Mouse (Mus musculus) hindbrain, postnatal 0 days (tissue): ENCODE measurements at regions not wholly inside any gene's neighbourhood (a gene's known extent, or its start where the extent isn't known, plus 50 kb on each side); places are given as distances from the start of the nearest gene placed in this dataset.

Experiments used
- ATAC-seq: fragments of 200-750 bp; cut with Nextera tagmentation; 2 replicates; pipeline ENCODE4 v1.8.0; 2017; ENCODE audit warnings: mild to moderate bottlenecking, moderate TSS enrichment, moderate library complexity
- DNase-seq: peaks from one replicate; pipeline ENCODE4 v3.0.0-alpha.2; 2015; ENCODE audit warnings: low spot score
- H3K27ac ChIP-seq: fragments of 300-500 bp; sonication (generic); 2 replicates; pipeline ENCODE4 v1.5.1; 2014; ENCODE audit warnings: mild to moderate bottlenecking
- H3K27me3 ChIP-seq: fragments of 300-500 bp; sonication (generic); 2 replicates; pipeline ENCODE4 v1.6.1; 2014; ENCODE audit warnings: low read length, mixed read lengths; ENCODE audit not compliant: insufficient read depth
- H3K36me3 ChIP-seq: fragments of 300-500 bp; sonication (generic); 2 replicates; pipeline ENCODE4 v1.6.1; 2014; ENCODE audit warnings: low read length, mixed read lengths; ENCODE audit not compliant: insufficient read depth
- H3K4me1 ChIP-seq: fragments of 300-500 bp; sonication (generic); 2 replicates; pipeline ENCODE4 v1.6.1; 2014; ENCODE audit warnings: antibody characterized with exemption, low read length, mixed read lengths; ENCODE audit not compliant: insufficient read depth
- H3K4me2 ChIP-seq: fragments of 300-500 bp; sonication (generic); 2 replicates; pipeline ENCODE4 v1.6.1; 2014; ENCODE audit warnings: low read depth, mild to moderate bottlenecking, low read length, moderate library complexity, mixed read lengths
- H3K4me3 ChIP-seq: fragments of 300-500 bp; sonication (generic); 2 replicates; pipeline ENCODE4 v1.5.1; 2014; ENCODE audit warnings: low read length
- H3K9ac ChIP-seq: fragments of 300-500 bp; sonication (generic); replicated peaks from 2 replicates; pipeline ENCODE4 v1.6.1; 2014; ENCODE audit warnings: mild to moderate bottlenecking, low read length, moderate library complexity, mixed read lengths
- H3K9me3 ChIP-seq: fragments of 300-500 bp; sonication (generic); 2 replicates; pipeline ENCODE4 v1.6.1; 2016; ENCODE audit warnings: low read length, mixed read lengths
- CTCF ChIP-seq: IDR thresholded peaks from 2 replicates; pipeline ENCODE4 v1.5.1; 2016; ENCODE audit warnings: antibody characterized with exemption, control low read depth, low read depth
- WGBS: fragments of 180-500 bp; shearing (Covaris S2); extraction: QIAGEN DNeasy Blood & Tissue Kit; methylation state at CpG from one replicate; pipeline ENCODE4 v1.1.7; 2014; 5-methylcytosine and 5-hydroxymethylcytosine counted together

- no peak overlapping the region for H3K4me2 ChIP-seq
- H3K9ac ChIP-seq = no peak overlapping the region
- no peaks in the 10 kb centered on the region for H3K36me3 ChIP-seq
- WGBS = 58% methylated on average over 8 of the region's 8 CpGs
- DNase-seq (no peak), ATAC-seq (no peak)
- H3K9me3 ChIP-seq = no peaks in the 10 kb centered on the region
- H3K27ac ChIP-seq = no peak overlapping the region
- H3K4me1 ChIP-seq = no peaks in the 10 kb centered on the region
- H3K27me3 ChIP-seq = no peaks in the 10 kb centered on the region
- TF ChIP-seq CTCF = no peak
- no peak overlapping the region for H3K4me3 ChIP-seq
Measured at GRCm38 (mm10) chr1:35957425-35958372, 110.5 kb upstream of the Hs6st1 start.

DNA sequence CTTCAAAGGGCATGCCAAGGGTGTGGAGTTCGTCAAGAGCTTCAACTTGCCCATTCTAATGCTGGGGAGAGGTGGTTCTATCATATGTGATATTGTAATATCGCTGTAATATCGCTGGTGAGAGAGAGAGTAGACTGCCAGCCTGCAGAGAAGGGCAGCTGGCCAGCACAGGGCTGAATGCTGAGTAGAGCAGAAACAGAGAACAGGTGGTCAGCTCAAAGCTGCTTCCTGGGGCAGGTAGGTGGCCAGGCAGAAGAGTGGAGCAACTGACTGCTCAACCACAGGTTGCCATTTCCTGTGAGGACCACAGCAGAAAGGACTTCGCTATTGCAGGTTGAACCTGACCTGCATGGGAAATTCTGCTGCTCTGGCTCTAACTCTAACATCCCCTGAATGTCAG is 108.5 kb upstream of the Hs6st1 start:
- no peaks in the 10 kb centered on the region for H3K36me3 ChIP-seq
- H3K4me3 ChIP-seq = no peak overlapping the region
- H3K27me3 ChIP-seq = no peaks in the 10 kb centered on the region
- DNase-seq (no peak), ATAC-seq (no peak)
- H3K27ac ChIP-seq = no peak overlapping the region
- H3K9ac ChIP-seq = no peak overlapping the region
- 77% methylated on average over 4 of the region's 4 CpGs for WGBS
- H3K9me3 ChIP-seq = no peaks in the 10 kb centered on the region
- TF ChIP-seq CTCF = no peak
- no peaks in the 10 kb centered on the region for H3K4me1 ChIP-seq
- no peak overlapping the region for H3K4me2 ChIP-seq

DNA sequence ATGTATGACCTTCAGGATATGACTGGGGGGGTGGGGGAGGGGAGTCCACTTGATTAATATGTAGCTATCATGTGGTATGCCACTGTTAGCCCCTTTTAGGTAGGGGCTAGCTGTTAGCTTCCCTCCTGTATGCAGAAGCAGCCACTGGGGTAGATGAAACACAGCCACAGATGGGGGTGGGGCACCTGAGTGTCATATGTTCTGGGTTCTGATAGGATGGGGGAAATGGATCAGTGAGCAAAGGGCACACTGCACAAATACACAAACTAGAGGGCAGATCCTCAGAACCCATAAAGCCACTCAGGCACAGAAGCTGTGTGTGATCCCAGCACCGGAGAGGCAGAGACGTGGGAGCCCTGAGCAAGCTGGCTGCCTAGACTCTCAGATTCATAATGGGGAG is 107.4 kb upstream of the Hs6st1 start:
- ATAC-seq = no peak
- H3K4me1 ChIP-seq = no peaks in the 10 kb centered on the region
- TF ChIP-seq CTCF = no peak

GRCm38 (mm10) chr1:35961923-35962322 is 106.3 kb upstream of the Hs6st1 start:
- Histone ChIP-seq H3K27ac (no peak overlapping the region), H3K27me3 (no peaks in the 10 kb centered on the region), H3K4me3 (no peak overlapping the region), H3K36me3 (no peaks in the 10 kb centered on the region), H3K9ac (no peak overlapping the region), H3K4me2 (no peak overlapping the region), H3K4me1 (no peaks in the 10 kb centered on the region), H3K9me3 (peaks cover 3% of the 10 kb centered on the region; the same call in 1 of the 2 replicates)
- TF ChIP-seq CTCF = no peak
- DNase-seq = no peak
- ATAC-seq = no peak
- WGBS = 82% methylated on average over 6 of the region's 6 CpGs

More for the DNA sequence above, 107.4 kb upstream of the Hs6st1 start:
- WGBS = 90% methylated on average over 2 of the region's 2 CpGs
- Histone ChIP-seq H3K4me2 (no peak overlapping the region), H3K27me3 (no peaks in the 10 kb centered on the region), H3K9me3 (peaks cover 3% of the 10 kb centered on the region; the same call in 1 of the 2 replicates), H3K4me3 (no peak overlapping the region), H3K36me3 (no peaks in the 10 kb centered on the region), H3K27ac (no peak overlapping the region), H3K9ac (no peak overlapping the region)
- no peak for DNase-seq

- Histone ChIP-seq H3K9me3 (peaks cover 3% of the 10 kb centered on the region; the same call in 1 of the 2 replicates), H3K4me3 (no peak overlapping the region), H3K27me3 (no peaks in the 10 kb centered on the region), H3K27ac (no peak overlapping the region), H3K4me1 (no peaks in the 10 kb centered on the region), H3K4me2 (no peak overlapping the region), H3K9ac (no peak overlapping the region), H3K36me3 (no peaks in the 10 kb centered on the region)
- ATAC-seq = no peak
- no peak for DNase-seq
- TF ChIP-seq CTCF = no peak
Measured at GRCm38 (mm10) chr1:35968489-35968888, 99.7 kb upstream of the Hs6st1 start.

GRCm38 (mm10) chr1:35971435-35972189 is 96.6 kb upstream of the Hs6st1 start:
- WGBS = 63% methylated on average over 7 of the region's 7 CpGs
- H3K4me2 ChIP-seq = no peak overlapping the region
- no peak overlapping the region for H3K9ac ChIP-seq
- no peaks in the 10 kb centered on the region for H3K27me3 ChIP-seq
- H3K27ac ChIP-seq = no peak overlapping the region
- H3K4me1 ChIP-seq = no peaks in the 10 kb centered on the region
- ATAC-seq (no peak), DNase-seq (no peak)
- H3K36me3 ChIP-seq = no peaks in the 10 kb centered on the region
- H3K9me3 ChIP-seq = no peaks in the 10 kb centered on the region
- no peak overlapping the region for H3K4me3 ChIP-seq
- no peak for TF ChIP-seq CTCF

DNA sequence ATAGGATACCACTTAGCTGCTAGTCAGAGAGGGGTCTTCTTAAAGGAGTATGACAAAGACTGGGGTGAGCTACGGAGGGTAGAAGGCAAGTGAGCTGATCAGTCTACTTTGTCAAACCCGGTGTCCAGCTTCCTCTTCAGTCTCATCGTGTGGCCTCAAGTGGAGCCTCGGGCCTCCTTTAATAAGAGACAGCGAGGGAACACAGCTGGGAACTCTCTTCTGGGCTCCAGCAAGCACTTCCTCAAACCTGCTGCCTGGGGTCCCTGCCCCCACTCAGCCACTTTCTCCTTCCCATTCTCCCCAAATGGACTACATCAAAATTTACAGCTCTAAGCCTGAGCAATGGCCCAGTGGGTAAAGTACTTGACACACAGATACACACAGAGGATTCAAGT is 96.0 kb upstream of the Hs6st1 start:
- ATAC-seq = no peak
- no peaks in the 10 kb centered on the region for H3K27me3 ChIP-seq
- no peak for TF ChIP-seq CTCF
- H3K9me3 ChIP-seq = no peaks in the 10 kb centered on the region
- no peak overlapping the region for H3K4me2 ChIP-seq
- no peak overlapping the region for H3K9ac ChIP-seq
- H3K36me3 ChIP-seq = no peaks in the 10 kb centered on the region
- no peak overlapping the region for H3K27ac ChIP-seq
- no peaks in the 10 kb centered on the region for H3K4me1 ChIP-seq
- 61% methylated on average over 5 of the region's 5 CpGs for WGBS
- H3K4me3 ChIP-seq = no peak overlapping the region
- no peak for DNase-seq
